Mouse (Mus musculus) brown adipose tissue, adult 24 weeks (tissue): ENCODE data around the gene Sema4g. TPM values are rescaled to one million over a fixed set of nuclear protein-coding genes. Genes with fewer than 3 reads are reported as not detected.

Source experiments
- H3K27ac ChIP-seq: fragments of 200-500 bp; replicated peaks from 2 replicates; pipeline ENCODE4 v1.5.1; 2012; ENCODE audit warnings: low read depth, mild to moderate bottlenecking, low read length
- H3K4me1 ChIP-seq: fragments of 200-500 bp; 2 replicates; pipeline ENCODE4 v1.6.1; 2012; ENCODE audit warnings: low read length, mixed read lengths; ENCODE audit not compliant: control insufficient read depth, insufficient read depth, insufficient read length
- H3K4me3 ChIP-seq: fragments of 200-500 bp; 2 replicates; pipeline ENCODE4 v1.5.1; 2012; ENCODE audit warnings: low read depth, mild to moderate bottlenecking, low read length, moderate library complexity; ENCODE audit not compliant: insufficient read depth
- polyA plus RNA-seq: library from polyadenylated mRNA; stranded (reverse); fragments of >200 nt; gene quantifications from 2 replicates; pipeline ENCODE4 v1.2.4, GENCODE M21; 2012; ENCODE audit not compliant: missing spikeins, insufficient read depth, insufficient read length

Sema4g gene
- polyA plus RNA-seq, 1 experiment: 0.55 TPM

DNA sequence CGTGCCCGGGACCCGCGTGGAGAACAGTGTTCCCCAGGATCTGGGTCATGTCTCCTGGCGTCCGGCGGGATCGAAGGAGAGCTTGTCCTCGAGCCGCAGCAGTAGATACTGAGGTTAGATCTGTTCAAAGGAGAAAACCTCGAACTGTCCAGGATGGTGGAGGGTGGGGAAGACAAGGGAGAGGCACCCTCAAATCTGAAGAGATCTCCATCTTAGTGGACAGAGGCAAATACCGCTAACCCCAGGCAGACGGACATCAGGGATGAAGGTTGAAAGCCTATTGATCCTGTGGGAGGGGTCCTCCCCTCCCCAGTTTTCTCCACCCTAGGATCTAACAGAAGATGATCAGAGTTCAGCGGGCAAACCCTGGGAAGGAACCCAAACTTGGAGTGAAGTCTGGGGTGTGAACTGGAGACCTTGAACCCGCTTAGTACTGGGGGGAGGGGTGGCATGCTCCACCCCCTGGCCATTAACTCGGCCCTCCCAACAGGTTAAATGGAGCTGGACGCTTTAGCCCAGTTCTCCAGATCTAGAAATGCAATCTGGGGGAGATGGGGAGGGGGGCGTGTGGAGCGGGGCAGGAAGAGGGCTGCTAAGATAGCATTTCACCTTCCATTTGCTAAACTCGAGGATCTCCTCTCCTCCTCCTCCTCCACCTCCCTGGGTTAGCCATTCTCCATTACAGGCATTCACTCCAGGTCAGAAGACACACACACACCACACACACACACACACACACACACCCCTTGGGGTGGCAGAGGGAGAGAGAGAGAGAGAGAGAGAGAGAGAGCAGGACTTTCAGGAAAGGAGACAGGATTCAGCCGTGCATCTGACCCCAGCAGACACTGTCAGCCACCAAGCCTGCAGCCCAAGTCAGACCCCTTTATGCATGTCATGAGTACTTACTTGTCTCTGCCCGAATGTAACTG, 930 bp downstream of the Sema4g start:
- Histone ChIP-seq H3K4me1 (0 out of 2 replicates have a peak, but pooled peaks cover 2% of the 10 kb centered on the region), H3K27ac (no peak overlapping the region), H3K4me3 (peak overlapping the region; percentile 53)

DNA sequence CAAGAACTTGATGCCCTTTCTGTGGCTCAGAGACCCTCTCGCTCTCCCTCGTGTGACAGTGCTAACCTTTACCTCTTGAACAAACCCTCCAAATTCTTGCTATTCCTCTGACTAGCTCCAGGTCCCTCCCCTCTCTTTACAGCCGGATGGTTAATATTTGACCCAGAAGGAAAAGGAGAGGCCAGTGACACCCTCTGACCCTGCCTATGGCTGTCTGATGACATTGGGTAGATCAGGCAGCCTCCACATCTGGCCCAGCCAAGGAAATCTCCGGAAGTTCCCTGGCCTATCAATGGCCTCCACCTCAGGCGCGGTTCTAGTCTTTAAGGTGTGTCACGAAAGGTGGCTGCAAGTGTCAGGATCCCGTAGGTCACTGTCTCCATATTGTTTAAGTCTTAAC, 2.1 kb downstream of the Sema4g start:
- Histone ChIP-seq H3K4me1 (no peaks in the 10 kb centered on the region), H3K4me3 (no peak overlapping the region), H3K27ac (no peak overlapping the region)

DNA sequence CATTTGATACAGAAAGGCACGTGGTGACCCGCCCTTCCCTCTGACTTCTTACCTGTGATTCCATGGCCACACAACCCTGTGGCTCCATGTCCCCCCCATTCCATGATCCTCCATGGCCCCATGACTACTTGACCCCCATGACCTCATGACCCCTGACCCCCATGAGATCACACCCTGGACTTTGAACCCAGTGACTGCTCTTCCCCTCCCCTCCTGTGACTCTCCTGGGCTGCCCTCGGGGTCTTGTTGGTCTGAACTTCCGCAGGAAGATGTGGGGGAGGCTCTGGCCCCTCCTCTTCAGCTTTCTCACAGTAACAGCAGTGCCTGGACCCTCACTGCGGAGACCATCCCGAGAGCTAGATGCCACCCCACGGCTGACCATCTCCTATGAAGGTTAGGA, 3.3 kb downstream of the Sema4g start:
- Histone ChIP-seq H3K27ac (no peak overlapping the region), H3K4me1 (no peaks in the 10 kb centered on the region), H3K4me3 (no peak overlapping the region)

DNA sequence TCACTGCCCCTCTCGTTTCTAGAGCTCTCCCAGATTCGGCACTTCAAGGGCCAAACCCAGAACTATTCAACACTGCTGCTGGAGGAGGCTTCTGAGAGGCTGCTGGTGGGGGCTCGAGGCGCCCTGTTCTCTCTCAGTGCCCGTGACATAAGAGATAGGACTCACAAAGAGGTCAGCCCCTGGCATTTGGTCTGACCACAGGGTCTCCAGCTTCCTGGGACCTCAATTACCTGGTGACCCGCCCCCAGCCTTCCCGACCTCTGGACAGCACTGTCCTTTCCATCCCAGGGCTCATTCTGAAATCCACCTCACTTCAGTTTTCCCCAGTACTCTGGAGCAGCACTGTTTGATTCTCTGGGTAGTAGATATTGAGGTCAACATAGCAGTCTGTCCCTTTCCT, 3.8 kb downstream of the Sema4g start:
- no peak overlapping the region for H3K27ac ChIP-seq
- H3K4me3 ChIP-seq: no peak overlapping the region
- no peaks in the 10 kb centered on the region for H3K4me1 ChIP-seq

DNA sequence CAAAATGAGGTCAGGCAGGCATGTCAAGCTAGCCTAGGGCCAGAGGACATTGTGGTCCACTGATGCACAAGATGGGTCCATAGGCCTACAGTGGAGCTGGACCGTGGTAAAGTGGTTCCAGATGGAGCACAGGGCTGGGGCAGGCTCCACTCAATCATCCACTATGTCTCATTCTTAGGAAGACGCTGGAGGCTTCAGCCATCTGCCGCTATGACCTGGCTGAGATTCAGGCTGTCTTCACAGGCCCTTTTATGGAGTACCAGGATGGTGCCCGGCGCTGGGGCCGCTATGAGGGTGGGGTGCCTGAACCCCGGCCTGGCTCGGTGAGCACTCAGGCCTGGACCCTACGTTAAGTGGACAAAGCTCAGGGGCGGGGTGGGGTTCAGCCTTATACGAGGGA, 8.9 kb downstream of the Sema4g start:
- H3K4me3 ChIP-seq: no peak overlapping the region
- no peak overlapping the region for H3K27ac ChIP-seq
- H3K4me1 ChIP-seq: no peaks in the 10 kb centered on the region

DNA sequence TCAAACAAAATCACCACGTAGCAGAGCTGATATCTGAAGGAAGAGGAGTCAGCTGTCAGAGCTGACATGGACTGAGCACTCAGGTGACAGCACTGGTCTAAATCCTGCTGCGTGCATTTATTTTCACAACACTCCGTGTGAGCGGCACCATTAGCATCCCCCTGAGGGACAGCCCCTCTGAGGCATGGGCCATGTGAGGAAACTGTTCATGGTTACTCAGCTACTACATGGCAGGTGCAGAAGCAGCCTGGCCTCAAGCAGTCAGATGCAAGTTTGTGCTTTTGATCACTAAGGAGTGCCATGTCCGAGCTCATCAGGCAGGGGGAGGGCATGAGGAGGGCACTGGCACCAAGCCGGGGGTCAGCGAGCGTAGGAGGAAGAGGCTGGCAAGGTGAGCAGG, 10.7 kb downstream of the Sema4g start:
- H3K27ac ChIP-seq: no peak overlapping the region
- H3K4me3 ChIP-seq: no peak overlapping the region
- no peaks in the 10 kb centered on the region for H3K4me1 ChIP-seq

DNA sequence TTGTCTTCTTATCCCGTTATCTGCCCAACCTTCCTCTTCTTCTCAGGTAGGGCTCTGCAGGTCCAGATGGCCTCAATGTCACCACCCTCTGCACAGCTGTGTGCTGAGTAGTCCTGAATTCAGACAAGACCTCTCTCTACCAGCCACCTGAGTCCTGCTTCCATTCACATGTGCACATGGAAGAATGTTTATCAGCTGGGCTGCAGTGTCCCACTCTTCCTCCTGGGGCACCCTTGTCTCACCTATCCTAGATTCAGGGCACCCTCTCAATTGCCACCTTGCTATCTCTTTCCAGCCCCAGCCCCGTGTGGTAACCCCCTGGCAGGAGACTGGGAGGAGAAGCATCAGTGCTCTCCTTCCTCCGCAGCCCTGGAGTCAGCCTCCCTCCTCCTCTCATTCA, 13.4 kb downstream of the Sema4g start:
- H3K4me1 ChIP-seq: no peaks in the 10 kb centered on the region
- no peak overlapping the region for H3K27ac ChIP-seq
- no peak overlapping the region for H3K4me3 ChIP-seq

DNA sequence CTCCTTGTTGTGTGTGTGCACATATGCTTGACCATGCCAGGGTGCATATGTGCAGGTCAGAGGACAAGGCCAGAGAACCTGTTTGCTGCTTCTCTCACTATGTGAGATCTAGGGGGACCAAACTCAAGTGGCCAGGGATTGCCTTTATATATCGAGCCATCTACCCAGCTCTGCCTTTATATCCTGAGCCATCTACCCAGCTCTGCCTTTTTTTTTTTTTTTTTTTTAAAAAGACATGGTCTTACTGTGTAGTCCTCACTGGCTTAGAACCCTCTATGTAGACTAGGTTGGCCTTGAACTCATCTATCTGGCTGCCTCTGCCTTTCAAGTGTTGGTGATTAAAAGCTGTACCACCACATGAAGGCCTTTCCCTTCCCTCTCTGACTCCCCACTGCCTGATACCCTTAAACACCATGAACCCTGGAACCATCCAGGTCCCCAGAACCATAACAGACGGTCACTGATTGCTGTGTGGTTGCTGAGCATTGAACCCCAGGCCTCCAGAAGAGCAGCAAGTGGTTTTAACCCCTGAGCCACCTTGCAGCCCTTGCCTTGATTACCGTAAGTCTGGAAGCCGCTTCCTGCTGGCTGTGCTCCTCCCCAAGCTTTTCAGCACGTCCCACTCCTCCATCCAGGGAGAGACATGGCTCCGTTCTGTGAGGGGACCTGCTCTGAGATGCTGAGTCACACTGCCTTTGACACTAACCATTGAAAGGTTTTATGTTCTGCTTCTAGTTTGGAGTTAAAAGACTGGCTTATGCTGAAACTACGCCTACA, 15.0 kb downstream of the Sema4g start:
- H3K4me1 ChIP-seq: no peaks in the 10 kb centered on the region
- H3K4me3 ChIP-seq: no peak overlapping the region

DNA sequence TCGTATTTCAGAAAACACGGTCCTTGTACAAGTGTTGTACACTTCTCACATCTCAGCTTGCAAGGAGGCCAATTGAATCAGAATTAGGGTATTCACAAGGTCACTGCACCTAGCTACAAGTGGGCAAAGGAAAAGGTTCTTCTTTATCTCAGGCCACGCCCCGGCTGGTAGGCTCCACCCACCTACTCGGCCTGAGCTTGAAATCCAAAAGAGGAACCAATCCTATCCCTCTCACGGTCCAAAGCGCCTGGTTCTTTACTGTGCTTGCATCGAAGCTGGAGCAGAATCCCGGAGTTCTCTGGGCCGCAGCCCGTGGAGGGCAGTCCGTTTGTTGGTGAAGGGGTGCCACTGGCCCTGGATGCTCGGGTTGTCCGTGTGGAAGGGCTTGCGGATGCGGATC, 16.5 kb downstream of the Sema4g start, which contains the start of gene Twnk:
Gene Twnk (plus strand): TSS at position 220 of the 400 bp plus-strand sequence.
- Histone ChIP-seq H3K27ac (peak within 1 kb of the TSS; percentile 89), H3K4me1 (no peaks in the 10 kb centered on the region), H3K4me3 (peak within 1 kb of the TSS; percentile 99)

More for the DNA sequence above, 15.0 kb downstream of the Sema4g start:
- H3K27ac ChIP-seq: no peak overlapping the region

DNA sequence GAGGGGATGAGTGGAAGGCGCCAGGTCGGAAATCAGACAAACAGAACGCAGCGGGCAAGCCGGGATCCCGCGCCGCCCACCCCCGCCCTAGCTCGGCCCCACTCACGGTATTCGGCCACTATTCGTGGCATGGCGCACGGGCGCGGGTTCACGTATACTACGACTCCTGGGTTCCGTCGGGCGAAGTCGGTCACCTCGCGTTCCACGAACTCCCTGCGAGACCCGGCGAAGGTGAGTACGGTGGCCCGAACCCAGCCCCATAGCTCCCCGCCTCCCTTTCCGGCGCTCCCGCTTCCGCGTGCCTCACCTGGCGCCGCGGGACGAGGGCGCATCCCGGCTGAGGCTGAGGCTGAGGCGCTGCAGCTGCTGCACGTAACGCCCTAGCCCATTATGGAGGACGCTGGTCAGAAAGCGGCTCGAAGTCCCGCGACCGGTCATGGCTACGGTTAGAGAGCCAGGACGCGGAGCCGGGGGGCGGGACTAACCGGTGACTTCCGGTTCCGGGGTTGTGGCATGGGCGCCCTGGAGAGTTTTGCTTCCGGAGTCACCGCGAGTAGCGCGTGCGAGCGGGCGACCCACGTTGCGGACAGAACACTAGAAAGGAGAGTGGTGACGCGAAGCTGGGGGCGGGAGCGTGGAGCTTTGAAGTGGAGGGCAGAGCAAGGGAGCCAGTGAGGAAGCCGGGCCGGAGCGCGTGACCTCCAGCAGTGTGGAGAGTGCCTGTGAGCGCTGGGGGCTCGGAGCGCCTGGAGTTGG, 17.2 kb downstream of the Sema4g start, which contains the start of gene Mrpl43:
Gene Mrpl43 (minus strand): TSS at position 486 of the 756 bp plus-strand sequence.
- peak within 1 kb of the TSS; percentile 99 for H3K4me3 ChIP-seq
- no peaks in the 10 kb centered on the region for H3K4me1 ChIP-seq
- H3K27ac ChIP-seq: peak within 1 kb of the TSS; percentile 89

DNA sequence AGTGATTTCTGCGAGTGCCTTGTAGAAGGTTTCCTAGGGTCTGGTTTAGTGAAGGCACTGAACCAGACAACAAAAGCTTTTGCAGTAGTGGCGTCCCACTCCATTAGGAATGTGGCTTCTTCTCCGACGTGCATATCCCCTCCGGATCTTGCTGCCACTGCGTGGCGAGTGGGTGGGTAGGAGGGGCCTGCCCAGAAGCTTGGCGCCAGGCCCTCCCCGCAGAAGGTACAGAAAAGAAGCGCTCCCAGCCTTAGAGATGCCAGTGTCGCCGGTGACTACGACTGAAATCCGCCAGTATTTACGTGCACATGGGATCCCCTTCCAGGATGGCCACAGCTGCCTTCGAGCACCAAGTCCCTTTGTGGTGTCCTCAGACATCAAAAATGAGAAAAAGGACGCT, 18.1 kb downstream of the Sema4g start:
- peak overlapping the region; percentile 99 for H3K4me3 ChIP-seq
- peak overlapping the region; percentile 63; the same call in 1 of the 2 replicates for H3K27ac ChIP-seq
- no peaks in the 10 kb centered on the region for H3K4me1 ChIP-seq

DNA sequence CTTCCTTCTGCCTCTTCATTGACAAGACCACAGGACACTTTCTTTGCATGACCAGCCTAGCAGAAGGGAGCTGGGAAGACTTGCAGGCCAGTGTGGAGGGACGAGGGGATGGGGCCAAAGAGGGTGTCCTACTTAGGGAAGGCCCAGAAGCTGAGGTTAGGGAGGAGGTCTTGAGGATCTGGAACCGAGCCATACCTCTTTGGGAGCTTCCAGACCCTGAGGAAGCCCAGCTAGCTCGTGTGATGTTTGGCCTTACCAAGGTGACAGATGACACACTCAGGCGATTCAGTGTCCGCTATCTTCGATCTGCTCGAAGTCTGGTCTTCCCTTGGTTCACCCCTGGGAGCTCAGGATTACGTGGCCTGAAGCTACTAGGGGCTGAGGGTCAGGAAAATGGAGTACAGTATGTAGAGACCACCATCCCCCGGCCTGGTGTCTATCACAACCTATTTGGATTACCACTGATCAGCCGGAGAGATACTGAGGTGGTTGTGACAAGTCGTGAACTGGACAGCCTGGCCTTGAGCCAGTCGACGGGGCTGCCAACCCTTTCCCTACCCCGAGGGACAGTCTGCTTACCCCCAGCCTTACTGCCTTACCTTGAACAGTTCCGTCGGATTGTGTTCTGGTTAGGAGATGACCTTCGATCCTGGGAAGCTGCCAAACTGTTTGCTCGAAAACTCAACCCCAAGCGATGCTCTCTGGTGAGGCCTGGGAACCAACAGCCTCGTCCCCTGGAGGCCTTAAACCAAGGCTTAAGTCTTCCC, 18.7 kb downstream of the Sema4g start:
- no peak overlapping the region for H3K27ac ChIP-seq
- H3K4me1 ChIP-seq: no peaks in the 10 kb centered on the region
- peak overlapping the region; percentile 99 for H3K4me3 ChIP-seq

DNA sequence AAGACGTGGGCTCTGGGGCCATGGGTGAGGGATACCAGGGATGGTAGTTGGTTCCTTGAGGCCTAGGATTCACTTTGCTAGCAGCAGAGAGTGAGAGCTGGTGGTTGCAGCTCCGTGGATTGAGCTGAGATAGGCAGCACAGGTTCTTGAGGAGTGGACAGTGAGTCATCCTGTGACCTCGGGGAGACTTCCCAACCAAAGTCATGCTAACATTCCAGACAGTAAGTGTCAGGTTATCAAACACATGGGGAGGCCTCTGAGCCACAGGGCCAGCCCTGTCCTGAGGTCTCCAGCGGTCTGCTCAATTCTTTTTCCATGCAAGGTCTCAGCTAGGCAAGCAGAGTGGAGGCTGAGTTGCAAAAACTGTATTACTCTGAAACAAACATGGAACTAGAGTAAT, 21.7 kb downstream of the Sema4g start:
- no peak overlapping the region for H3K4me3 ChIP-seq
- H3K27ac ChIP-seq: no peak overlapping the region
- no peaks in the 10 kb centered on the region for H3K4me1 ChIP-seq

DNA sequence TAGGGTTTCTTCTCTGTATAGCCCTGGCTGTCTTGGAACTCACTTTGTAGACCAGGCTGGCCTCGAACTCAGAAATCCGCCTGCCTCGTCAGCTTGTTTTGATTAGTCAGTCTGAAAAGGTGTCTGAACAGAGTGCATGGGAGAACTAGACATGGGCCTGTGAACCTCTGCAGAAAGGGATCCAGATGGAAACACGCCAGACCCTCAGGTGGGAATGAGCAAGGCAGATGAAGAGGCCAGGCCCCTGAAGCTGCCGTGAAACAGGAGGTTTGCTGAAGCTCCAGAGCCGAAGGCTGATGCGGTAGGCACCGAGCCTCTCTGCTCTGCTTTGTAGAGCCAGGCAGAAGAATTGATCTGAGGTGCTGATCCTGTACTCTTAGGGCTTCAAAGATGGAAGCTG, 23.3 kb downstream of the Sema4g start:
- Histone ChIP-seq H3K4me1 (no peaks in the 10 kb centered on the region), H3K27ac (no peak overlapping the region), H3K4me3 (no peak overlapping the region)
